Mouse (Mus musculus): ENCODE data around the gene Hoxa3. TPM values are rescaled to one million over a fixed set of nuclear protein-coding genes. Genes with fewer than 3 reads are reported as not detected.

The Hoxa3 gene
- polyA plus RNA-seq, 1 experiment from 2014 or later = 13.9 TPM

- H3K27ac ChIP-seq (replicated peaks) = peak overlapping the region; percentile 78
- ATAC-seq (ENCODE audit: low read depth) = no peak
- peak overlapping the region; percentile 49 for H3K4me2 ChIP-seq
- peaks cover 14% of the 10 kb centered on the region for H3K4me1 ChIP-seq (replicated peaks)
- WGBS = 2% methylated on average over 23 of the region's 23 CpGs
- H3K36me3 ChIP-seq = no peaks in the 10 kb centered on the region
- peak overlapping the region; percentile 71 for H3K9ac ChIP-seq
- H3K4me3 ChIP-seq = peak overlapping the region; percentile 38
- H3K9me3 ChIP-seq = no peaks in the 10 kb centered on the region
- H3K27me3 ChIP-seq = peaks cover 96% of the 10 kb centered on the region
Observed at GRCm38 (mm10) chr6:52244471-52245039, 31.4 kb upstream of the Hoxa3 start.

DNA sequence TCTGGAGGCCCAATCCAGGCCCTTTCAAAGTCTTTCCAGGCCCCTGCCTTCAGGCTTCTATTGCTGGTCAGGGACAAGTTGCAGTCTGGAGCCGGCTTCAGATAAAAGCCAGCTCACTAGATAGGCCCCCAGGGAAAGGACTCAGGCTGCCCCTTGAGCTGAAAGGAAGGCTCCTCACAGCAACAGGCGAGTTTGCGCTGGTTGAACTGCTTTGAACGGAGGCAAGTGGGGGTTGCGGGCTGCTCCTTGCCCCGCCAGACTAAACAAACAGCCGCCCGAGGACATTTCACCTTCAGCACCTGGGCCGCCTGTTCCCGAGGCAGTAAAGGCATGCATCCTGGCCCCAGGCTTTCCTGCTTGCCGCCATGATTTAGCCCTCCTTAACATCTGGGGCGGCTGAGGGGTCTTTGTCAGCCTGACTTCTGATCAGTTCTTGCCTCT, 30.6 kb upstream of the Hoxa3 start:
- Histone ChIP-seq H3K4me2 (peak overlapping the region; percentile 49), H3K27ac (replicated peaks) (peak overlapping the region; percentile 56), H3K36me3 (no peaks in the 10 kb centered on the region), H3K4me1 (replicated peaks) (peaks cover 14% of the 10 kb centered on the region), H3K4me3 (peak overlapping the region; percentile 38), H3K9ac (peak overlapping the region; percentile 71), H3K27me3 (peaks cover 89% of the 10 kb centered on the region), H3K9me3 (no peaks in the 10 kb centered on the region)
- 7% methylated on average over 12 of the region's 12 CpGs for WGBS
- ATAC-seq (ENCODE audit: low read depth) = no peak

DNA sequence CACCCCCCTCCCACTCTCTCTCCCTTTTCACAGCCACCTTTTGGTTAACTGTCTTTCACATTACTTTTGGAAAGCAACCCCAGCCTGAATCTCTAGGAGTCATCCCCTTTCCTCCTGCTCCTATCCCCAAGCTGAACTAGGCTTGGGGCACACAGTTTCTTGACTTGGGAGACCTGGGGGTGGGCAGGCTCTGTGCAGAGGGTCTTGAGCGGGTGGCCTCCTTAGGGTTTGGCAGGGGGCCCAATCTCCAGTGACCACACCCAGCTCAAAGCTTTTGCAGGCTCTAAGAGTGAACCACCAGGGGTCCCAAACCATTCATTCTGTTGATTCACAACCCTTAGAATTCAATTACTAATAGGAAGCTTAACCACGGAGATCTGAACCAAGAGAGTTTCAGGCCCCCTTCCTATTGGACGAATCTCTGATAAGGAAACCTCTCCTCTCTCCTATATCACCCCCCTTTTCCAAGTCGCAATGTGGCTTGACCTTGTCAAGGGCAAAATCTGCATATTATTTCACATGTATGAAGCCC, 29.7 kb upstream of the Hoxa3 start:
- WGBS = 5% methylated on average over 4 of the region's 4 CpGs
- no peaks in the 10 kb centered on the region for H3K9me3 ChIP-seq
- peak overlapping the region; percentile 38 for H3K4me3 ChIP-seq
- peaks cover 14% of the 10 kb centered on the region for H3K4me1 ChIP-seq (replicated peaks)
- peak overlapping the region; percentile 49 for H3K4me2 ChIP-seq
- peak overlapping the region; percentile 0; the same call in 1 of the 2 replicates for H3K9ac ChIP-seq
- H3K27ac ChIP-seq (replicated peaks) = 0 out of 2 replicates have a peak overlapping the region, but pooled peaks have one; percentile 56
- H3K27me3 ChIP-seq = peaks cover 85% of the 10 kb centered on the region
- no peak for ATAC-seq (ENCODE audit: low read depth)
- no peaks in the 10 kb centered on the region for H3K36me3 ChIP-seq

GRCm38 (mm10) chr6:52241001-52241621, 28.0 kb upstream of the Hoxa3 start:
- WGBS = 6% methylated on average over 9 of the region's 9 CpGs
- peaks cover 18% of the 10 kb centered on the region for H3K4me1 ChIP-seq (replicated peaks)
- peak overlapping the region; percentile 97 for H3K9ac ChIP-seq
- H3K4me3 ChIP-seq = peak overlapping the region; percentile 59
- no peaks in the 10 kb centered on the region for H3K9me3 ChIP-seq
- H3K27ac ChIP-seq (replicated peaks) = peak overlapping the region; percentile 93
- H3K4me2 ChIP-seq = peak overlapping the region; percentile 97
- H3K36me3 ChIP-seq = no peaks in the 10 kb centered on the region
- no peak for ATAC-seq (ENCODE audit: low read depth)
- peaks cover 86% of the 10 kb centered on the region for H3K27me3 ChIP-seq

DNA sequence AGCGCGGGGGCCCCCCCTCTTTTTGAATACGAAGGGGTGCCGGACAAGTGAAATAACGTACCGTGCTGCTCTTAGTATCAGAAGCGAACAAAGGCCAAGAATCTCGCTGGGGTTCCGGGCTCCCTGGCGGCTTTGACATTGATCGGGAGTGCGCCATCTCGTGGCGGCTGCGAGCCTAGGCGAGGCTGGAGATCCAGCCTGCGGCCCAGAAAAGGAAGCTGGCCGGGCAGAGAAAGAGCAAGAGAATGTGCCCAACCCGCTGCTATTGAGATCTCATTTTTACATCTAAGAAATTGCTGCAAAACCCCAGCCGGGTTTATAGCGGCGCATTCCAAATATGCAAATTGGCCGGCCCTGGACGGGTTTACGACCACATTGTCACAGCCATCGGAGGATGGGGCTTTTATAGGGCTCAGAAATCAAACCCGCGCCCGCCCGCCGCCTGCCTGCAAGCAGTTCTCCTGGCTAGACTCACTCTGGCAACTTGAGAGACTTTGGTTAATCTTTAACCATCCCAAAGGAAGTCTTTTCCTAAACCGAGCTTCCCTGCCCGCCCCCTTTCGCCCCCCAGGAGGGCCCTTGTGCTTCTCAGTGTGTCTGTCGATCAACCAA, 27.4 kb upstream of the Hoxa3 start, which contains the start of gene Hoxa10:
TSS of gene Hoxa10 (minus strand) at position 466 of the 612 bp plus-strand sequence.
- Histone ChIP-seq H3K4me2 (peak within 1 kb of the TSS; percentile 97), H3K27ac (replicated peaks) (peak within 1 kb of the TSS; percentile 93)

DNA sequence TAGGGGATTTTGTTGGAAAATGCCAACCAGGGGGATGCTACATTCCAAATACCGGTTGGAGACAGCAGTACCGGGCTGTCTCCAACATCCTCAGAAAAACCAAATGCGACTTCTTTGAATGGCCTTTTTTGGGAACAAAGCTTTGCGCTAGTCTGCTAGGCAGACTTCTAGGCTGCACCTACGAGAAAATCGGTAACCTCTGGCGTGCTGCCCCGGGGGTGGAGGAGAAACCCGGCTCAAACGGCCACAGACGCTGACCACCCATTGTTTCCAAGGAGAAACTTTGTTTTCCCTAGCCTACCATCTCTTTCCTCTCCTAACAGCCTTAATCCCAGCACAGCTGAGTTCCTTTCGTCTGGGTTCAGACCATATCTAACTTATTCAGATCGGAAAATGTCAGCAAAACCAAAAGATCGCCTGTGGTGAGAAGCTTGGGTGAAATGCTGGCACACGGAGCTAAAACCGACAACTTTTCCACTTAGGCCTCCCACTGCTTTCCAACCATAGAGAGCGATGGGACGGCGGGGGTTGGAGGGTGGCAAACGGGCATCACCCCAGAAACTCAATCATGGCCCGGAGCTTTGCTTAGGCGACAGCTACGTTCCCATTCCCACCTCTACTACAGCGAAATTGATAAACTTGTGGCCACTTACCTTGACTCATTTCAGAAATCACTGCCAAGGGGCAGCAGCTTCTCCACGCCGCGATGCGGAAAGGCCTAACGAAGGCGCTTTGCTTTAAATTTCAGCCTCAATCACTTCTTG, 26.7 kb upstream of the Hoxa3 start:
- 1% methylated on average over 30 of the region's 30 CpGs for WGBS
- peaks cover 82% of the 10 kb centered on the region for H3K27me3 ChIP-seq

More for the DNA sequence above, 27.4 kb upstream of the Hoxa3 start, which contains the start of gene Hoxa10:
- peak within 1 kb of the TSS; percentile 59 for H3K4me3 ChIP-seq
- peaks cover 24% of the 10 kb centered on the region for H3K4me1 ChIP-seq (replicated peaks)
- H3K27me3 ChIP-seq = peaks cover 86% of the 10 kb centered on the region
- no peaks in the 10 kb centered on the region for H3K36me3 ChIP-seq
- no peaks in the 10 kb centered on the region for H3K9me3 ChIP-seq
- H3K9ac ChIP-seq = peak within 1 kb of the TSS; percentile 97
- WGBS = under 1% methylated on average over 35 of the region's 35 CpGs
- peak; percentile 61 for ATAC-seq (ENCODE audit: low read depth)

DNA sequence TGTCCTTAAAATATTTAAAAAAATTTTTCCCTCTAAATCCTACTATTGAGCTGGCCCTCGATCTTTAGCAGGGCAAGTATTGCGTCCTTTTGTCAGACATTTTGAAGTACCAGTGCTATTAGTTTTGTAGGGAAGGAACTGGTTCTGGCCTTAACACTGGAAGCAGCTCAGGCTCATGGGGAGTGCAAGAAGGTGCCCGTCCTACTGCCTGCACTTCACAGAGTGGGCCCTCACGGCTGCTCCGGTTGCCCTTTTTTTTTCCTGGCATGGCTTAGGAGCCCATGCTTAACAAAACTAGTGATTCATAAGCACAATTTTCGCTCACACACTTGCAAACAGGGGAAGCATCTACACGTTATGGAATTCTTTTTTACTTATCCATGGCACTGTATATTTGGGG, 25.8 kb upstream of the Hoxa3 start:
- Histone ChIP-seq H3K9me3 (no peaks in the 10 kb centered on the region), H3K27ac (replicated peaks) (peak overlapping the region; percentile 64), H3K27me3 (peaks cover 74% of the 10 kb centered on the region), H3K4me2 (peak overlapping the region; percentile 97), H3K4me3 (peak overlapping the region; percentile 59), H3K36me3 (no peaks in the 10 kb centered on the region), H3K4me1 (replicated peaks) (peaks cover 29% of the 10 kb centered on the region), H3K9ac (peak overlapping the region; percentile 97)
- no peak for ATAC-seq (ENCODE audit: low read depth)
- 1% methylated on average over 7 of the region's 7 CpGs for WGBS

More for the DNA sequence above, 26.7 kb upstream of the Hoxa3 start:
- peak overlapping the region; percentile 97 for H3K9ac ChIP-seq
- no peaks in the 10 kb centered on the region for H3K9me3 ChIP-seq
- H3K4me2 ChIP-seq = peak overlapping the region; percentile 97
- peak overlapping the region; percentile 93 for H3K27ac ChIP-seq (replicated peaks)
- H3K4me3 ChIP-seq = peak overlapping the region; percentile 59
- no peaks in the 10 kb centered on the region for H3K36me3 ChIP-seq
- peaks cover 29% of the 10 kb centered on the region for H3K4me1 ChIP-seq (replicated peaks)
- ATAC-seq (ENCODE audit: low read depth) = no peak

DNA sequence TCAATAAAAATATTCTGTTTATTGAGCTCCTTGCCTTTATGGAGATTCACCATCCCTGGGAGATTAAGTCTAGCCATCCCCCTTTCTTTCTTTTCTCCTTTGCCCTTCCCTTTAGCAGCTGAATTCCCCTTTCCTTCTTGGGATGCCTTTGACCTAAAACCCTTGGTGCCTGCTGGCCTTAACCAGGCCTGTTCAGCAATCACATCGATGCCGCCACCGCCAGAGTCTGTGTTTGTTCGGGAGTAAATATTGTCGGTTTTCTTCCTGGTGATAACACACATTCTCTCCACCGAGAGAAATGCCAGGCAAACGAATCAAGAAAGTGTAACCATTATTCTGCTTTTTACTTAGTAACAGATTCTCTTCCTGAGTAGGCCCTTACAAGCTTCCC, 25.0 kb upstream of the Hoxa3 start:
- Histone ChIP-seq H3K4me3 (peak overlapping the region; percentile 59), H3K36me3 (no peaks in the 10 kb centered on the region), H3K4me1 (replicated peaks) (peaks cover 29% of the 10 kb centered on the region), H3K27me3 (peaks cover 71% of the 10 kb centered on the region), H3K27ac (replicated peaks) (peak overlapping the region; percentile 73), H3K9me3 (no peaks in the 10 kb centered on the region), H3K4me2 (peak overlapping the region; percentile 97), H3K9ac (peak overlapping the region; percentile 97)
- ATAC-seq (ENCODE audit: low read depth) = no peak
- 7% methylated on average over 7 of the region's 7 CpGs for WGBS

DNA sequence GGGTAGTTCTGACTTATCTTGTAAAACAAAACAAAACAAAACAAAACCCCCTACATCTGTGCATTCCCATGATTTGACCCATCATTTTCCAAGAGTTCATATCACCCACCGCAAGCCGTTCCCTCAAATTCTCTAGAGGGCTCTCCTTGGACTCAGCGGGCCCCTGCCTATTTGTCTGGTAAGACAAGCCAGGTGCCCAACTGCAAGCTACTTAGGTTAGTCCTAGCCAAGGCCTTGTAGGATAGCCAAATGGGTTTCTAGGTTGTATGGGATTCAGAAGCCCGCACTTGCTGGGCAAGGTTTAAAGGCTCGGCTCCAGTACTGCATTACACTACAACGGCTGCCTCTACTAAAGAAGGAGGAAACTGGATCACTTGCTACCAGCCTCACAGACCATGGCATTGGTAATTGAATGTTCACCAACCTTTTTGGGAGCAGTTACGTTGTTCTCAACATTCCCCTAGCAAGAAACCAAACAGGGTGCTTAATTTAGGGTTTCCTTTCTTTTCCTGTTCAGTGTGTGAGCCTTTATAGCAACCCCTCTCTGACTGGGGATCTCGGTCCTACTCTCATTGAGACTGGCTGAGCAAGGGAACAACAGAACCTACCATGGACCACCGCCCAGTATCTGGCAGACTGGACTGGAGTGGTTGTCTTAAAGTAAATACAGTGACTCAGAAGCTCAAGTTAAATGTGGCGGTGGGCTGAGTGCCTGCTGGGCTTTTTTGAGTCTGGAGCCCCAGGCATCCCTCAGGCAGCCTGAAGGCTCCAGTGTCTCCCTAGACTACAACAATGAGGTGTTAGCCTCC, 24.4 kb upstream of the Hoxa3 start:
- Histone ChIP-seq H3K9me3 (no peaks in the 10 kb centered on the region), H3K4me1 (replicated peaks) (peaks cover 29% of the 10 kb centered on the region), H3K9ac (peak overlapping the region; percentile 97), H3K4me2 (peak overlapping the region; percentile 97), H3K27ac (replicated peaks) (peak overlapping the region; percentile 96), H3K4me3 (peak overlapping the region; percentile 59), H3K27me3 (peaks cover 71% of the 10 kb centered on the region), H3K36me3 (no peaks in the 10 kb centered on the region)
- 8% methylated on average over 10 of the region's 10 CpGs for WGBS
- no peak for ATAC-seq (ENCODE audit: low read depth)

DNA sequence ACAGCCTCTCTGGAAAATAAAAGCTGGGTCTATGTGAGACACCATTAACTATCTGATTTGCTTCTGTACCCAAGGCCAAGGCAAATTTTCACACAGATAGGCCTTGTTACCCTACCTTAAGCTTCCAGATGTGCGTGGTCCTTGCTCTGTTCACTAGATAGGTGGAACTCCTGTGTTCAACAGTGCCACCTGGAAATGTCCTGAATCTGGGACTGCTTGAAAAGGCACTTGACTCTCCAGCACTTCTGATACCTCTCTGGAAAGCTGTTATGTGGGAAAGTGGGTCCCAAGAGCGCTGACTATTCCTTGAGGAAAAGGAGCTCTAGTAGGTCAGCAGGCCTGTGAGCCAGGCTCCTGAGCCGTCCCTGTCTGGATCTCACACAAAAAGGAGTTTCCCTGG, 23.7 kb upstream of the Hoxa3 start:
- peaks cover 64% of the 10 kb centered on the region for H3K27me3 ChIP-seq
- no peak for ATAC-seq (ENCODE audit: low read depth)
- H3K9me3 ChIP-seq = no peaks in the 10 kb centered on the region
- H3K36me3 ChIP-seq = no peaks in the 10 kb centered on the region
- H3K4me3 ChIP-seq = peak overlapping the region; percentile 59
- 22% methylated on average over 3 of the region's 3 CpGs for WGBS
- peak overlapping the region; percentile 97 for H3K9ac ChIP-seq
- H3K27ac ChIP-seq (replicated peaks) = peak overlapping the region; percentile 96
- peaks cover 29% of the 10 kb centered on the region for H3K4me1 ChIP-seq (replicated peaks)
- H3K4me2 ChIP-seq = peak overlapping the region; percentile 97

DNA sequence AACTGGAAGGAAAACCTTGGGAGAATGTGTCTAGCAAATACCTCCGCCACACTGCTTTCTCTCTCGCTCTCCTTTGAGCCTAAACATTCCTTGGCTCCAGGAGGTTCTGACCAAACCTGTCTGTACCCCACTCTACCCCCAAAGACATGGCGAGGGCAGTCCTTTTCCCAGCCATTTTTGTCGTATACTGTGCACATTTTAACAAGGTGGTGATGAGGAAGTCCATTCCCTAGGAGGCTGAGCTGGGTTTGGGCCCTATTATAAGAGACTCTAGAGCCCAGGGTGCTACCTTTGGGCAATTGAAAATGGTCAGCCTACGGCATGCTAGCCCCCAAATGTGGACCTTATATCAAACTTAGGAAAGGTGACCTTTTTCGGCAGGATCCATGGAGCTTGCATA, 22.7 kb upstream of the Hoxa3 start:
- WGBS = 34% methylated on average over 6 of the region's 6 CpGs
- Histone ChIP-seq H3K4me3 (peak overlapping the region; percentile 59), H3K27me3 (peaks cover 55% of the 10 kb centered on the region), H3K4me1 (replicated peaks) (peaks cover 24% of the 10 kb centered on the region), H3K27ac (replicated peaks) (peak overlapping the region; percentile 96), H3K9me3 (no peaks in the 10 kb centered on the region), H3K36me3 (no peaks in the 10 kb centered on the region), H3K9ac (peak overlapping the region; percentile 97), H3K4me2 (peak overlapping the region; percentile 97)
- ATAC-seq (ENCODE audit: low read depth) = no peak
